Mouse (Mus musculus) cerebellum, adult 2 months (tissue): Measurements from ENCODE around the gene Npff. TPM values are rescaled to one million over a fixed set of nuclear protein-coding genes. Genes with fewer than 3 reads are reported as not detected.

Experiments
- DNase-seq, 2 experiments: peaks; one replicate each; pipeline ENCODE4 v3.0.0; 2021
- H3K27ac ChIP-seq: fragments of 200-500 bp; 2 replicates; pipeline ENCODE4 v1.5.1; 2012; ENCODE audit warnings: low read length, control low read depth, inconsistent platforms; ENCODE audit not compliant: insufficient read depth
- H3K27me3 ChIP-seq: fragments of 200-500 bp; 2 replicates; pipeline ENCODE4 v1.6.1; 2012; ENCODE audit warnings: inconsistent platforms, mild to moderate bottlenecking, low read length, moderate library complexity; ENCODE audit not compliant: control insufficient read depth, insufficient read depth
- H3K4me1 ChIP-seq: fragments of 200-500 bp; 2 replicates; pipeline ENCODE4 v1.6.1; 2011; ENCODE audit warnings: low read length; ENCODE audit not compliant: control insufficient read depth, insufficient read depth
- H3K4me3 ChIP-seq: fragments of 200-500 bp; replicated peaks from 2 replicates; pipeline ENCODE3; 2011; ENCODE audit warnings: mild to moderate bottlenecking, low read depth, low read length, control low read depth; ENCODE audit not compliant: insufficient read depth
- CTCF ChIP-seq: fragments of 200-500 bp; IDR thresholded peaks from 2 replicates; pipeline ENCODE4 v1.5.1; 2011; ENCODE audit warnings: low read depth, mild to moderate bottlenecking, control low read depth, low read length, moderate library complexity, borderline replicate concordance; ENCODE audit not compliant: insufficient read depth
- POLR2A ChIP-seq: fragments of 200-500 bp; IDR thresholded peaks from 2 replicates; pipeline ENCODE4 v1.6.1; 2011; ENCODE audit warnings: low read length, control low read depth, borderline replicate concordance; ENCODE audit not compliant: insufficient read depth
- WGBS: fragments of 180-500 bp; shearing (Covaris S2); methylation state at CpG from one replicate; pipeline ENCODE4 v1.1.7; 2018; 5-methylcytosine and 5-hydroxymethylcytosine counted together
- polyA plus RNA-seq: library from polyadenylated mRNA; depleted of rRNA; stranded (reverse); fragments of >200 nt; gene quantifications from 2 replicates; pipeline ENCODE4 v1.2.3, GENCODE M21; 2012

Npff gene
- polyA plus RNA-seq, 1 experiment = 8.5 TPM

DNA sequence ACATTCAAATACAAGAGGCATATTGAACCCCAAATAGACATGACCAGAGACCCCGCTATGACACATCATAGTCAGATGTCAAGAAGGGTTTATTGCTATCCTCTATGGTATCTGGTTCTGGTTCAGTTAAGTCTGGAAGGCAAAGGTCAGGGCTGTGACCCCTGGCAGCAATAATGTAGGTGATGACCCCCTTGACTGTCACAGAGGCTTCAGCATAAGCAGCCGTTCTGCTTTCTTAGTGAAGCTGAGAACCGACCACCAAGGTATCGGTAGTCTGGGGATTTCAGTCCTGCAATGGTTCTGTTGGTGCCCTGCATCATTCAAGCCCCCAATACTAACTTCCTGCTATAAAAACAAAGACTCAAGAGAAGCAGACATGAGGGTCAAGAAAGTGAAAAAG is 6.8 kb upstream of the Npff start:
- no peaks in the 10 kb centered on the region for H3K27me3 ChIP-seq
- TF ChIP-seq POLR2A (no peak), CTCF (no peak)
- WGBS = 80% methylated on average over 4 of the region's 4 CpGs
- H3K27ac ChIP-seq = peak overlapping the region; percentile 99
- no peak overlapping the region for H3K4me3 ChIP-seq
- peaks cover 42% of the 10 kb centered on the region for H3K4me1 ChIP-seq
- DNase-seq = peak in 1 of 2 experiments; percentile 23

DNA sequence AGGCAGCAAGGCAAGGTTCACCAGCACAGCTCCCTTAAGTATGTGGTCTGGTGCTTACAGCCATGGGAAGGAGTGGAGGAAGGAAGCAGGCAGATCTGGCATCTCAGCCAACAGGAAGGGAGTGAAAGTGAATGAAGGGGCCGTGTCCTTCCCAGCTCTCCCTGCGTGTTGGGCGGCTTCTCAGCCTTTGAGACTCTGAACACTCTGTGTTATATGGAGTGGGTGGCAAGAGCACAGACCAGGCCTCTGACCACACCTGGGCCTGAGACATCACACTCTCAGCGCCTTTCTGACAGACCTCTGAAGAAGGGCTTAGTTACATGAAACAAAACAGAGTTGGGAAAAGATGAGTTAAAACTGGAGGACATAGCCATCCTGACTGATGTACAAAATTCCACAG is 5.8 kb upstream of the Npff start:
- Histone ChIP-seq H3K4me1 (peaks cover 42% of the 10 kb centered on the region), H3K27me3 (no peaks in the 10 kb centered on the region), H3K27ac (peak overlapping the region; percentile 94), H3K4me3 (no peak overlapping the region)
- DNase-seq = peak in 1 of 2 experiments; percentile 25
- TF ChIP-seq POLR2A (no peak), CTCF (no peak)
- 83% methylated on average over 4 of the region's 4 CpGs for WGBS

DNA sequence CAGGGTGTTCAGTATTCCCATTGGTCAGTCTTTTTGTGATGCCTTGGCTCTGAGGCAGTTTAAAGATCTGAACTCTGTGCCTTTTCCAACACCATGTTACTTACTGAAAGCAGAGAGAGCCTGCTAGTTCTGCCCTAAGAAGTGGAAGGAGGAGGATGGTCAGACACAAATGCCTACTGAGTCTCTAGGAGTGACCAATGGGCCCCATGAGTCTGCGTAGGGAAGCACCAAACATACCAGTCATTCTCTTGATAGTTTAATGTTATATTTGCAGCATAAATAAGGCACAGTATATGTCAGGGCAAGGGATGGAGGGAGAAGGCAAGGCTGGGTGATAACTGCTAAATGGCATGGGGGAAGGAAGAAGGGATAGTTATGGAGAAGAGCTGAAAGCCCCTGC is 3.7 kb upstream of the Npff start:
- Histone ChIP-seq H3K4me1 (peaks cover 41% of the 10 kb centered on the region), H3K27ac (no peak overlapping the region), H3K4me3 (no peak overlapping the region), H3K27me3 (no peaks in the 10 kb centered on the region)
- TF ChIP-seq POLR2A (no peak), CTCF (no peak)
- 100% methylated on average over 1 of the region's 1 CpGs for WGBS
- peak in 1 of 2 experiments; percentile 8 for DNase-seq

DNA sequence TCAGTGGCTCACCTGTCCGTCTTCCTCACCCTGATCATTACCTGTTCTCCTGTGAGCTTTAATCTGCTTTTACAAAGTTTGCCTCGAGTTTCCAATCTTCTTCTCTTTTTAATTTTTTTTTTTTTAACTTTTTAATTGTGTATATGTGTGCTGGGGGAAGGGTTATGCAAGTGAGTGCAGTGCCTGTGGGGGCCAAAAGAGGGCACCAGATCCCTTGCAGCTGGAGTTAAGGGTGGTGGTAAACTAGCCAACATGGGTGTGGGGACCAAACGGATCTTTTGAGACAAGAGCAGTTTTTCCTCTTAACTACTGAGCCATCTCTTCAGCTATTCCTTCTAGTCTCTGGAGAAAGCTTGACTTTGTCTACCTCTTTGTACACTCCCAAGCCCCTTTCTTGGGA is 3.2 kb upstream of the Npff start:
- Histone ChIP-seq H3K4me3 (no peak overlapping the region), H3K27me3 (no peaks in the 10 kb centered on the region), H3K4me1 (peaks cover 36% of the 10 kb centered on the region), H3K27ac (no peak overlapping the region)
- TF ChIP-seq POLR2A (no peak), CTCF (peak; percentile 61; the same call in 1 of the 2 replicates)
- WGBS = 72% methylated on average over 3 of the region's 3 CpGs
- peak in 1 of 2 experiments; percentile 24 for DNase-seq

GRCm38 (mm10) chr15:102526111-102527002 is 1.6 kb upstream of the Npff start:
- TF ChIP-seq CTCF (no peak), POLR2A (no peak)
- peaks cover 27% of the 10 kb centered on the region for H3K4me1 ChIP-seq
- H3K27me3 ChIP-seq = no peaks in the 10 kb centered on the region
- 69% methylated on average over 6 of the region's 6 CpGs for WGBS
- no peak overlapping the region for H3K4me3 ChIP-seq
- peak overlapping the region; percentile 39; the same call in 1 of the 2 replicates for H3K27ac ChIP-seq
- DNase-seq = no peak

DNA sequence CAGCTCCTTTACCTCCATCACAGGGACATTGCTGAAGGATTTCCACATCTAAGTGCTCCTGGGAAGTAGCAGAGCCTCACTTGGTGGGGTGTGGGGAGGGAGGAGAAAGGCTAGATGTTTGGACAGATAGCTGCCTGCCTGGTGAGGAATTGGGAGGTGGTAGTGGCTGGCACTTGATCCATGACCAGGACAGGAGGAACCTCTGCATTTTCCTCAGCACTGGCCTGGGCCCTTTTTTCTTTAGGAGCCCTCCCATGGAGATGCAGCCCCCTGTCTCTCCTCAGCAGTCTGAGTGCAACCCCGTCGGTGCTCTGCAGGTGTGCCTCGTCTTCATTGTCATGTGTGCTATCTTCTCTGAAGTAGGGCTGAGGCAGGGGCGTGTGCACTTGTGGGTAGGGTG is 3.3 kb downstream of the Npff start:
- H3K27me3 ChIP-seq = no peaks in the 10 kb centered on the region
- TF ChIP-seq POLR2A (no peak), CTCF (no peak)
- peak overlapping the region; percentile 62; the same call in 1 of the 2 replicates for H3K27ac ChIP-seq
- peak in 1 of 2 experiments; percentile 23 for DNase-seq
- WGBS = 74% methylated on average over 4 of the region's 4 CpGs
- no peak overlapping the region for H3K4me3 ChIP-seq
- H3K4me1 ChIP-seq = peaks cover 26% of the 10 kb centered on the region

GRCm38 (mm10) chr15:102520416-102520815 is 4.3 kb downstream of the Npff start:
- H3K4me1 ChIP-seq = peaks cover 26% of the 10 kb centered on the region
- H3K27me3 ChIP-seq = no peaks in the 10 kb centered on the region
- TF ChIP-seq POLR2A = no peak
- no peak for TF ChIP-seq CTCF
- H3K4me3 ChIP-seq = no peak overlapping the region
- peak; percentile 60 to 75 for DNase-seq
- WGBS = 17% methylated on average over 4 of the region's 4 CpGs
- H3K27ac ChIP-seq = peak overlapping the region; percentile 62
